Mouse (Mus musculus) MN1 (cell line): ENCODE data around the gene Olfr262.
"Not testable (repeated sequence)": the region's sequence is repeated elsewhere in the genome, so short reads cannot be mapped to it uniquely, and the experiment has no call there.

Experiments used
- DNase-seq: peaks from one replicate; pipeline ENCODE4 v3.0.0-alpha.2; 2016; ENCODE audit warnings: low spot score

Gene Olfr262

GRCm38 (mm10) chr19:12241559-12241958 is at the start of gene Olfr262:
TSS of gene Olfr262 (minus strand) at chr19:12241659.
- no peak for DNase-seq

DNA sequence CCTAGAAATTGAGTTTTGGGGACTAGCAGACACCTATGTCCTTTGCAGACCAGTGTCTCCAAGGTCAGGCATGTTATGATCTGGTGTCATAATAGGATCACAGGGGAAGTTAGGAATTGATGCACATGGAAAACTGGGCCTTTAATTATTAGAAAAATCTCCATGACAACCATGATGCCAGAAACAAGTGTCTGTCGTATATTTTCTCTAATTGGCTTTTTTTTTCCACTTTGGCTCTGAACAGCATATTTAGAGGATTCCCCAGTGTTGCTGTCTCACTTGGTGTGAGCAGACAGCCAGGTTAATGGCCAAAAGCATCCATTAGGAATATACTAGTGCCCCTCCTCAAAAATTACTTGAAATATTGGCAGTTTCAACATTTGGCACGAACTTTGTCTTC is 38.1 kb upstream of the Olfr262 start, which contains the start of gene Olfr1434:
Gene Olfr1434 (plus strand): TSS at position 301 of the 400 bp plus-strand sequence.
- no peak for DNase-seq

DNA sequence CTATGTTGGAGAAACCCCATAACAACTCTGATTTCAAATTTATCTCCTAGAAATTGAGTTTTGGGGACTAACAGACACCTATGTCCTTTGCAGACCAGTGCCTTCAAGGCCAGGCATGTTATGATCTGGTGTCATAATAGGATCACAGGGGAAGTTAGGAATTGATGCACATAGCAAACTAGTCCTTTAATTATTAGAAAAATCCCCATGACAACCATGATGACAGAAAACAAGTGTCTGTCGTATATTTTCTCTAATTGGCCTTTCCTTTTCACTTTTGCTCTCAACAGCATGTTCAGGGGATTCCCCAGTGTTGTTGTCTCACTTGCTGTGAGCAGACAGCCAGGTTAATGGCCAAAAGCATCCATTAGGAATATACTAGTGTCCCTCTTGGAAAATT is 19.3 kb upstream of the Olfr262 start, which contains the start of gene Olfr235:
Gene Olfr235 (plus strand): TSS at position 301 of the 400 bp plus-strand sequence.
- DNase-seq, result no peak

GRCm38 (mm10) chr19:12232496-12232895 is 9.0 kb downstream of the Olfr262 start, which contains the start of gene Olfr1432:
TSS of gene Olfr1432 (minus strand) at chr19:12232596.
- DNase-seq, result not testable (repeated sequence)

DNA sequence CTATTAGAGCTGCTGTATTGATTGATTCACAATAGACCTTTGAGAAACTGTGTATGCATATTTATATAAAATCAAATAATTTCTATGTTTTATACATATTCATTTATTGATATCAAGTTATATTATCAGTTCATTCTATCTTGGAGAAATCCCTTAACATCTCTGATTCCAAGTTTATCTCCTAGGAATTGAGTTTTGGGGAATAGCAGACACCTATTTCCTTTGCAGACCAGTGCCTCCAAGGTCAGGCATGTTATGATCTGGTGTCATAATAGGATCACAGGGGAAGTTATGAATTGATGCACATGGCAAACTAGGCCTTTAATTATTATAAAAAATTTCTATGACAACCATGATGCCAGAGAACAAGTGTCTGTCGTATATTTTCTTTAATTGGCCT is 41.1 kb downstream of the Olfr262 start, which contains the start of gene Olfr1431:
Gene Olfr1431 (plus strand): TSS at position 301 of the 400 bp plus-strand sequence.
- no peak for DNase-seq

- not testable (repeated sequence) for DNase-seq
These were observed 42.4 kb downstream of the Olfr262 start for GRCm38 (mm10) chr19:12199076-12199475.
